Mouse (Mus musculus) G1E (cell line): ENCODE data around the gene Plekhg5.

Experiments used
- CTCF ChIP-seq: IDR thresholded peaks from 2 replicates; pipeline ENCODE4 v1.5.1; 2012; ENCODE audit warnings: low read depth, low read length, inconsistent platforms, mixed read lengths
- GATA1 ChIP-seq: IDR thresholded peaks from 2 replicates; pipeline ENCODE4 v1.6.1; 2012; ENCODE audit warnings: borderline replicate concordance, low read length, inconsistent platforms, mixed read lengths
- GATA2 ChIP-seq: IDR thresholded peaks from 2 replicates; pipeline ENCODE4 v1.6.1; 2012; ENCODE audit warnings: low read depth, low read length, inconsistent platforms, borderline replicate concordance
- POLR2AphosphoS5 ChIP-seq: IDR thresholded peaks from 2 replicates; pipeline ENCODE4 v1.6.1; 2012; ENCODE audit warnings: low read depth, low read length, inconsistent platforms; ENCODE audit not compliant: insufficient replicate concordance
- TAL1 ChIP-seq: conservative IDR thresholded peaks from 2 replicates; pipeline ENCODE4 v1.6.1; 2012; ENCODE audit warnings: low read depth, low read length, inconsistent platforms, mixed read lengths

DNA sequence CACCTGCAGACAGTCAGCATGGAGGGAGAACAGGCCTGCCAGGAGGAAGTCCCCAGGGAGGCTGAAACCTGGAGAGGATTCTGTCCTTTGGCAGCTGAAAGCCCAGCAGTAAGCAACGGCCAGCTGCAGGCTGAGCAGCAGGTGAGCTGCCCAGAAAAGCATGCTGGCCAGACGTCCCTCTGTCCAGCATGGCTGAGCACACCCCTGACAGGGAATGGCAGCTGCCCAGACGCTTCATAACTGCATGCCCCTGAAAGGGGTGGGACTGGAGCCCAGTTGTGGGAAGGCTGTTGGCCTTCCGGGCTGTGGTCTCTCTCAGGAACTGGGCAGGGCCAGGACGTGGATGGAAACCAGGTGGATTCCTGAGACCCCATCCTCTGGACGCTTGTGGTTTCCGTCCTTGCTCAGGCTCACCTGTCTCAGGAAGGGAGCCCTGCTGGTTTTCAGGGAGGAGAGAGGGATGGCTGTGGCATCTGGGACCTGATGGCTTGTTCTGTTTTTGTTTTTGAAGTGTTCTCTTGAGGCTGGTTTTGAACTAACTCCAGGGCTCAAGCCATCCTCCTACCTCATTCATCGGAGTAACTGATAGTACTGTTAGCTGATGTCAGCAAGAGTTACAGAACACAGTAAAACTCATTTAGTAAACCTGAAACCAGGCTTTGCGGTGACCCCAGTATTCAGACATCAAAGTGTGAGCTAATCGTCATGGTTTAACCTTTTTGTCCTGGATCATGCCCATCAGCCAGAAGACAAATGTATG, 33.9 kb upstream of the Plekhg5 start, which contains the start of gene Tas1r1:
- TF ChIP-seq CTCF, result no peak
- TF ChIP-seq POLR2AphosphoS5, result no peak
- TF ChIP-seq TAL1, result no peak
- TF ChIP-seq GATA1, result no peak
- TF ChIP-seq GATA2, result no peak
